Mouse (Mus musculus) liver, embryonic 14.5 days (tissue): ENCODE results near the gene Kpna6.

Experiments
- CTCF ChIP-seq: IDR thresholded peaks from 2 replicates; pipeline ENCODE4 v1.5.1; 2016; ENCODE audit warnings: antibody characterized with exemption, low read depth, control low read depth
- EP300 ChIP-seq: IDR thresholded peaks from 2 replicates; pipeline ENCODE4 v1.6.1; 2016; ENCODE audit warnings: antibody characterized with exemption, low read depth

DNA sequence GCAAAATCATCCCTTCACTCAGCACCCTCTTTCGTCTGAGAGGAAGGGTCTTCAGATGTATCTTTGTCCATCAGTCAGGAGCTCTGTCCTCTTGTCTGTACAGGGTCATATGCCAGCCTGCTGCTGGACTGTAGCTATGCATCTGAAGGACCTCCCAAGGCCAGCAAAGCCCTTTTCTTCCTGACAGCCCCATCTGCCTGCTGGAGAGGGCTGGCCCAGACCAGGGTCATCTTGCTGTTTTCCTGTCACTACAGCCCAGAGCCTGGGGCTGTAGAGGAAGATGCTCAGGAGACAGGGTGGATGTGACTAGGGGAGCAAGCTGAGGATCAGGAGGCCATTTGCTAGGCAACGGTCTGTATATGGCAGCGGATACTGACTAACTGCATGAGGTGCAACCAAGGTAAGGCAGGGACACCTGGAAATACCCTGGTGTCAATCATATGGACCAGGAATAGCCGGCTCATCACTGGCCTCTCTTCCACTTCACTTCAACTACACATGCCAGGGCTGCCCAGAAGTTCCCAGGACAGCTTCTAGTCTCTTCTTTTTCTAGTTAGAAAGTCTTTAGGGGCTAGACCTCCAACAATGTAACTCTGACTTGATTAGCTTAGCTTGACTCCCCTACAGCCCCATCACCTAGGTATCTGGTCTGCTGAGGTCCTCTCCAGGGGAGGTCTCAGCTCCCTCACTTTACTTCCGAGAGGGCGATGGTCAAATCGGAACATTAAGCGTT, 49.6 kb downstream of the Kpna6 start:
- TF ChIP-seq CTCF (no peak), EP300 (no peak)
